Mouse (Mus musculus) embryonic fibroblast, embryonic 13.5 days (primary cell): ENCODE results near the gene 5530401A14Rik. TPM values are rescaled to one million over a fixed set of nuclear protein-coding genes. Genes with fewer than 3 reads are reported as not detected.

ENCODE experiments used
- H3K27ac ChIP-seq: 2 replicates; pipeline ENCODE4 v1.5.1; 2012; ENCODE audit warnings: low read length, control low read depth, inconsistent platforms; ENCODE audit not compliant: insufficient read depth
- H3K4me1 ChIP-seq: 2 replicates; pipeline ENCODE4 v1.6.1; 2011; ENCODE audit warnings: low read length; ENCODE audit not compliant: control insufficient read depth, insufficient read depth
- H3K4me3 ChIP-seq: 2 replicates; pipeline ENCODE4 v1.5.1; 2011; ENCODE audit warnings: mild to moderate bottlenecking, control low read depth, low read length; ENCODE audit not compliant: insufficient read depth
- CTCF ChIP-seq: IDR thresholded peaks from 2 replicates; pipeline ENCODE4 v1.5.1; 2011; ENCODE audit warnings: mild to moderate bottlenecking, control low read depth, low read length, moderate library complexity, borderline replicate concordance; ENCODE audit not compliant: insufficient read depth
- POLR2A ChIP-seq: IDR thresholded peaks from 2 replicates; pipeline ENCODE4 v1.6.1; 2011; ENCODE audit warnings: low read depth, mild to moderate bottlenecking, control low read depth, low read length, moderate library complexity
- polyA plus RNA-seq: library from polyadenylated mRNA; stranded (reverse); fragments of >200 nt; gene quantifications from 2 replicates; pipeline ENCODE4 v1.2.4, GENCODE M21; 2011; ENCODE audit warnings: low read depth; ENCODE audit not compliant: missing spikeins, insufficient read length

The 5530401A14Rik gene
- polyA plus RNA-seq, 1 experiment: not detected

DNA sequence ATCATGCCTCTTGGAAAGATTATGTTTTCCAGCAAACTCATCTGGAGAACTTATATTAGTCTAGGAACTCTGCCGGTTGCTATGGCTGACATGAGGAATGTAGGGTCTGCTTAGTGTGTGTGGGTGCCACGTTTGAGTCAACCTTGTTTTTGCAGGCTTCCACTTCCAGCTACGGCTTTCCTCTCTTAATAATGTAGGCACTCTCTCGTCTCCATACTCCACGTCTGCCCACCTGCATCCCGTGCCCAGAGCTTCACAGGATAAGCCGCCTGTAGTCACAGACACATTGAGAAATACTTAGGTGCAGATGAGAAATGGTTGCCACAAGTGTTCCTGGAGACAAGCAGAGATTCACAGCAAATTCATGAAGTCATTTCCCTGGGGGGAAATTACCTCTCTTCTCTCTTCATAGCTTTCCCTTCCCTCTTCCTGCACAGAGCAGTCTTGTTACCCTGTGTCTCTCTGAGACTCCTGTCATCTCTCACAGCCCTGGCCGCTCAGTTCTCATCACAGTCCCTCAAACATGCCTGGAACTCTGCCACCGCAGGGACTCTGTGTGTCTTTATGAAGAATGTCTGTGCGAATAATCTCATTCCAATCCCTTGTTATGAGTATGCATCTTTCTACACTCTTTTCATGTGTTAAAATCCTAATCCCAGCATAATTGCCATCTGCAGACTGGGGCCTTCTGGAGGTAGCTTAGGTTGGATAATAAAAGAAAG is 5.3 kb downstream of the 5530401A14Rik start:
- Histone ChIP-seq H3K4me3 (no peak overlapping the region), H3K27ac (no peak overlapping the region), H3K4me1 (no peaks in the 10 kb centered on the region)
- TF ChIP-seq POLR2A (no peak), CTCF (no peak)

GRCm38 (mm10) chr11:81871506-81872213 is 11.2 kb downstream of the 5530401A14Rik start:
- TF ChIP-seq CTCF: no peak
- no peak for TF ChIP-seq POLR2A
- H3K4me3 ChIP-seq: no peak overlapping the region
- no peak overlapping the region for H3K27ac ChIP-seq
- no peaks in the 10 kb centered on the region for H3K4me1 ChIP-seq

GRCm38 (mm10) chr11:81896511-81896910 is 36.0 kb downstream of the 5530401A14Rik start:
- TF ChIP-seq POLR2A (no peak), CTCF (no peak)

GRCm38 (mm10) chr11:81897547-81898354 is 37.3 kb downstream of the 5530401A14Rik start:
- H3K4me3 ChIP-seq: no peak overlapping the region
- H3K27ac ChIP-seq: no peak overlapping the region
- no peaks in the 10 kb centered on the region for H3K4me1 ChIP-seq
- TF ChIP-seq POLR2A (no peak), CTCF (no peak)

More at GRCm38 (mm10) chr11:81896511-81896910, 36.0 kb downstream of the 5530401A14Rik start:
- Histone ChIP-seq H3K27ac (no peak overlapping the region), H3K4me1 (no peaks in the 10 kb centered on the region), H3K4me3 (no peak overlapping the region)

- H3K4me1 ChIP-seq: no peaks in the 10 kb centered on the region
- no peak for TF ChIP-seq POLR2A
- TF ChIP-seq CTCF: no peak
- H3K4me3 ChIP-seq: no peak overlapping the region
- no peak overlapping the region for H3K27ac ChIP-seq
Measured at GRCm38 (mm10) chr11:81902318-81902717, 41.8 kb downstream of the 5530401A14Rik start.

- Histone ChIP-seq H3K27ac (peak overlapping the region; percentile 92; the same call in 1 of the 2 replicates), H3K4me3 (no peak overlapping the region), H3K4me1 (peaks cover 12% of the 10 kb centered on the region)
- TF ChIP-seq POLR2A (no peak), CTCF (no peak)
Measured at GRCm38 (mm10) chr11:81908760-81909159, 48.3 kb downstream of the 5530401A14Rik start.

- Histone ChIP-seq H3K4me3 (no peak overlapping the region), H3K4me1 (peaks cover 12% of the 10 kb centered on the region), H3K27ac (peak overlapping the region; percentile 92; the same call in 1 of the 2 replicates)
- TF ChIP-seq CTCF: no peak
Measured at GRCm38 (mm10) chr11:81909397-81909894, 49.0 kb downstream of the 5530401A14Rik start.

GRCm38 (mm10) chr11:81913071-81913470 is 52.6 kb downstream of the 5530401A14Rik start:
- H3K4me3 ChIP-seq: no peak overlapping the region
- TF ChIP-seq POLR2A: no peak
- TF ChIP-seq CTCF: no peak
- peaks cover 12% of the 10 kb centered on the region for H3K4me1 ChIP-seq
- H3K27ac ChIP-seq: no peak overlapping the region

- Histone ChIP-seq H3K4me1 (no peaks in the 10 kb centered on the region), H3K4me3 (no peak overlapping the region)
- TF ChIP-seq CTCF (no peak), POLR2A (no peak)
Measured at GRCm38 (mm10) chr11:81915501-81915900, 55.0 kb downstream of the 5530401A14Rik start.

More at GRCm38 (mm10) chr11:81915501-81915900, 55.0 kb downstream of the 5530401A14Rik start:
- H3K27ac ChIP-seq: no peak overlapping the region
